Mouse (Mus musculus) kidney, adult 18-20 months (tissue): ENCODE data around the gene Rtkn.

Experiments used
- DNase-seq: peaks from one replicate; pipeline ENCODE4 v3.0.0; 2021

The Rtkn gene

DNA sequence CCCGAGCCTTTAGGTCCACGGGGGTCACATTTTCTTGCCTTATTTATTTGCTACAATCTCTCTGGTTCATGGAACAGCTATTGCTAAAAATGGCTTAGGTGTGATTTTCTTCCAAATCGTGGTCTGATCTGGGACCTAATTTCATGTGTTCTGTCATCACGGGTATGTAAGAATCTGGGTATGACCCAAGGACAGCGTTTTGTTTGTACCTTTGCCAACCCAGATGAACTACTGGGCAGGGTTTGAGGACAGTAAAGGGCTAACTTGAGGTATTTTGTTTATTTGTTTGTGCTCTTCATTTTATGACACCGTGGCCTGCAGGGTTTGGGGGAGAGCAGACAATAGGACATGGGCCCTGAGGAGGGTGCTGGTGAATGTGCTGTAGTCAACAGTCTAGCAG lies 45.3 kb downstream of the Rtkn start:
- DNase-seq = no peak

DNA sequence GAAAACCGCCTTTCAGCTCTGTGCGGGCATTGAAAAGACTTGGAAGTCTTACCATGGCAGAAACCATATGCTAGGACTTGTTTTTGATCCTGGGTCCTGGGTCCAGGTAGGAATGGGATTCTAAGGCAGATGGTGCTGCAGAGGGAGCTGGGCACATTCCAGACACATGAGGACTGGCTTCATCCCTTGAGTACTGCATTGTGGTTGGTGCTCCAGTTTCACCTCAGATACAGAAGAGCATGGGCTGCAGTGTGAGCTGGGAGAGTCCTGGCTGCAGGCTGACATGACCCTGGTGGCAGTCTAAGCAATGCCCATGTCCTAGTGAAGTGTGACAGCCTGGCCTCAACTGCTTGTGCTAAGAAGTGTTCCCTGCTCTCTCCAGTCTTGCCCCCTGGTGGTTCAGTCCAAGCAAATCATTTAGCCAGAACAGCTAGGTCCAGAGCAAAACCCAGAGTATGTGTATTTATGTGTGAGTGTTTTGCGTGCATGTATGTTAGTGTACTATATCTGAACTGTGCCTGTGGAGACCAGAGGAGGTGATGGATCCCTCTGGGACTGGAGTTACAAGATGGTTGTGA lies 49.7 kb downstream of the Rtkn start:
- DNase-seq = no peak

DNA sequence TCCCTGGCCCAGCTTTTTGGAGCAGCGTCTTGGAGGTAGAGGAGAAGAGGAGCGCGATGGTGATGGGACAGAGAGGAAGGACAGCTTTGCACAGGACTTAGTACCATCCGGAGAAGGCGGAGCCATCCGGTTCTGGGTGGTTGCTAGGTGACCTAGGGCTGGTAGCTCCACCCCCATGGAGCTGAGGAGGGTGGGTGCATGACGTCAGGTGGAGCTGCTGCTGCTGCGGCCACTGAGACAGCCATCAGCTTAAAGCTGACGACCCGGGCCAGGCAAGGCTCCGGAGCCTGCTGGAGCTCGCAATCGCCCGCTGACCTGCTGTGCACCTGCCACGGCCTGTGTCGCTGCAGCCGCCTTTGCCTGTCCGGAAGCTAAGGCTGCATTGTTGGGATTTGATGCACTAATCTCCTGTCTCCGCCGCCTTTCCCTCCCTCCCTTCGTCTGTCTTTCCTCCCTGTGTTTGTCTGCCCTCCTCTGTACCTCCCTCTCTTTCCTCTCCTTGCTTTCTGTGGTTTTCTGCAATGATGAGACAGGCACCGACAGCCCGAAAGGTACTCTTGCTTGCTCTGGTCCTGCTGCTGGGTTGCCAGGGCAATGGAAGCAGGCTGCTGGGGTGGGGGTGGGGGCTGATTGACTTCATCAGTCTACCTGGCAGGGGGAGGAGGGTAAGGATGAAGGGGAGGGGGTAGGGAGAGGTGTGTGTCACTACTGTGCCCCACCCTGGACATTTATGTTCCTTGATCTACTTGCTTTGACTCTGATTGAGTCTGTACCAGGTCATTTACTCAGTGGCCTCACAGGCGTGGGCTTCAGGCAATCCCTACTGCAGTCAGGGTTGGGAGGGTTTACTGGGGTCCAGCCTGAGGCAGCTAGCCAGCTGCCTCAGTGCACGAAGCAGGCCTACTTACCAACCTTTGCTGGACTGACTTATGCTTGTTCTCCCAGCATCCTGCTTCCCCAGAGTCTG lies 50.9 kb downstream of the Rtkn start:
- peak; percentile 36 for DNase-seq

DNA sequence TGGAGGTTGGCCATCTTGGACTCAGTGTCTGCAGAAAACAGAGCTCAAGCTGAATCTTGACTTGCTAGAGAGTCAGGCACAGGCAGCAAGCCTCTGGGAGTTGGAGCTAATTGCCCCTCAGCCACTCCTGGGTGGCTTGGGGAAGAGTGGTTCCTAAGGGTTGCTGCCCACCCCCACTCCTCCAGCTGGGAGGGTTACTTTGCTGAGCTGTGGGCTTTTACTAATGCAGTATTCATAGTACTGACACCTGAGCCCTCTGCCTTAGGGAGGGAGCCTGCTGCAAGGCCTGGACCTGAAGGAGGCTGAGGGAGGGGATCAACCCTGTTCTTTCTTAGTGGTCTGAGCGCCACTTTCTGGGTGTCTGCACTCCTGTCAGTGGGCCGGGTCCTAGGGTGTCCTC lies 51.7 kb downstream of the Rtkn start:
- no peak for DNase-seq

DNA sequence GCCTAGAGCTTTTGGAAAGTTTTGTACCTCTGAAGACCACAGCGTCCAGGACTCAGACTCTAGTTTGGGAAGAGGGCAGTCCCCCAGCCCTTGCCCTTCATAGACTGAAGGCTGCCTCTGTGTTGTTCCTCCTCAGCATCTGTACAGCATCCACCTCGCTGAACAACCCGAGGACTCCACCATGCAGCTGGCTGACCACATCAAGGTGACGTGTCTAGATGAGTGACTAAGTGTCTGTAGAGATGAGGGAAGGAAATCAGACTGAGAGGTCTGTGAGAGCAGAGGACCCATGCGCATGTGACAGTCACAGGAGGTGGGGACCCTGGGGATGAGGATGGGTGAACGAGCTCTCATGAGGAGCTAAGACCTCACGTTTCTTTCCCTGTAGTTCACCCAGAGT lies 58.3 kb downstream of the Rtkn start:
- no peak for DNase-seq

DNA sequence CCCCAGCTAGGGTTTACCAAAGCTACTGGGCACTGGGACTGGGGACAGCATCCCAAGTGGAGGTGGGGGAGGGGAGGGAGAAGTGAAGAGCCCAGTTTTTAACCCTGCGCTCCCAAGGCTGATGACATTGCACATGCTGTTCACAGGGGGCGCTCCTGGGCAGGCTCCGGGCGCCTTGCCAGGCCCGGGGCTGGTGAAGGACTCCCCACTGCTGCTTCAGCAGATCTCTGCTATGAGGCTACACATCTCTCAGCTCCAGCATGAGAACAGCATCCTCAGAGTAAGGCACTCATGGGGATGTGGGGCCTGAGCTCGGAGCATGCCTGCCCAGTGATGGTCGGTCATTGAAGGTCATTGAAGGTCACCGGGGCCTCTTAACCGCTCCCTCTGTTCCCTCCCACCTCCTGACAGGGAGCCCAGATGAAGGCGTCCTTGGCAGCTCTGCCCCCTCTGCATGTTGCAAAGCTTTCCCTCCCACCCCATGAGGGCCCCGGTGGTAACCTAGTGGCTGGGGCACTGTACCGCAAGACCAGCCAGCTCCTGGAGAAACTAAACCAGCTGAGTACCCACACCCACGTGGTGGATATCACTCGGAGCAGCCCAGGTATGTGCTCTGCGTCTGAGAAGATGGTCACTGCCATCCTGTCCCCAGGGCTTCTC lies 62.2 kb downstream of the Rtkn start:
- peak; percentile 50 for DNase-seq
